Comparison of ENCODE assay signal across 8 mouse cellular contexts in the genomic region with DNA sequence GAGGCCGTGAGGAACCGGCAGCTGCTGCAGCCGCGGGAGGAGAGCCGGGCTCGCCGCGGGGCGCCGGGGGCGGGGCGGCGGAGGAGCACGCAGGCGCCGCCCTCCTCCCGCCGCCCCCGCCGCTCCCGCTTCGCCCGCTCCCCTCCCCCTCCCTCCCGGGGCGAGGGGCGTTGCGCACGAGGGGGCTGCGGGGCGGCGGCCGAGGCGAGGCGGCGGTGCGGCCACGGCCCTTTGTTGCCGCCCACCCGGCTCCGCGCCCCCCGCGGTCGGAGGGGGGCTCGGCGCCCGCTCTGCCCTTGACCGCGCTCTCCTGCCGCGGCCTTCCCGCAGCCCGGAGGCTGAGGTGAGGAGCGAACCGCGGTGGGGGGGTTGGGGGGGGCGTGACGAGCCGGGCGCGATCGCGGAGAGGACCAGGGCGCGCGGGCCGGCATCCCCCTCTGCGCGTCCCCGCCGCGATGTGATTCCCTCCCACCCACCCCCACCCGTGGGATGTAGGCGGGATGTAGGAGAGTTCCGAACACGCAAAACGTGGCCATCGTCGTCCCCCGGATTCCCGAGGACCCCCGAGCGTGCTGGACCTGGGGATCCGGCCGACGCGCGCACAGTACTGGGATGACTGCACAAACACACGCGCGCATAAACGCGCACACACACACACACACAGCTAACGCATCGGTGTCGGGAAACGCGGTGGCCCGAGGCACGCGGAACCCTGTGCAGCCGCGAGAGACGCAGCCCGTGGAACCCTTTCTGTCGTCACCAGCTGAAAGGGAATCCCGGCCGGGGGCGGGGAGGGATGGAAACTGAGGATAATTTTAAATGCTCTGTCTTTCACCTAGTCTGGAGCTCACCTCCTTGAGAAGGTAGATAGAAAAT. TPM values are rescaled to one million over a fixed set of nuclear protein-coding genes. Genes with fewer than 3 reads are reported as not detected.
A peak's percentile ranks its signal among the peaks of the same experiment; 100 is the strongest.
DNase-seq lines count a peak whose midpoint lies in the region; ATAC-seq and TF ChIP-seq lines count a peak whose summit lies in the region.

A gene (minus strand): TSS at position 65 of the 876 bp plus-strand sequence.

- peak within 1 kb of the TSS; percentile 85 for H3K4me2 ChIP-seq in heart, embryonic 11.5 days
- peak within 1 kb of the TSS; percentile 93 for H3K4me2 ChIP-seq in kidney, embryonic 16.5 days (replicated peaks; ENCODE audit: low read depth, low read length)
- peak within 1 kb of the TSS; percentile 87 for H3K4me2 ChIP-seq in myocyte (ENCODE audit: low read depth)

- DNase-seq in spleen, adult 2 months (ENCODE audit: low read depth in 1 of 2, low spot score in 2 of 2), result no peak
- no peak for DNase-seq in spleen, postnatal 10 days (ENCODE audit: low spot score in 2 of 2)
- DNase-seq in liver, adult 2 months (ENCODE audit: extremely low read depth, low read depth, low spot score), result no peak
- peak; percentile 82 for DNase-seq in testis, postnatal 10 days (ENCODE audit: low spot score)

- no peaks in the 10 kb centered on the region for H3K9me3 ChIP-seq in heart, embryonic 11.5 days (replicated peaks; ENCODE audit: control insufficient read depth, low read length)
- H3K9me3 ChIP-seq in kidney, embryonic 16.5 days (ENCODE audit: low read length), result no peaks in the 10 kb centered on the region

- TF ChIP-seq POLR2A in spleen, adult 2 months (IDR thresholded peaks at IDR 0.05; ENCODE audit: low read depth, low read length), result no peak
- peak; percentile 53 for TF ChIP-seq POLR2A in embryonic fibroblast, embryonic 13.5 days (IDR thresholded peaks at IDR 0.05; ENCODE audit: low read depth, low read length)
- TF ChIP-seq POLR2A in liver, adult 2 months (IDR thresholded peaks at IDR 0.05; ENCODE audit: extremely low read depth, insufficient read depth, low read length), result no peak
- TF ChIP-seq POLR2A in myocyte (IDR thresholded peaks at IDR 0.05; ENCODE audit: insufficient read length, low read depth), result peak; percentile 89

- peak within 1 kb of the TSS; percentile 99 for H3K9ac ChIP-seq in heart, embryonic 11.5 days (ENCODE audit: low read depth, low read length)
- H3K9ac ChIP-seq in kidney, embryonic 16.5 days (replicated peaks; ENCODE audit: low read length), result peak within 1 kb of the TSS; percentile 95
- H3K9ac ChIP-seq in liver, adult 2 months (ENCODE audit: low read depth, low read length), result peak within 1 kb of the TSS; percentile 76

- 2% methylated on average over 73 of the region's 109 CpGs for WGBS in spleen, adult 2 months
- under 1% methylated on average over 53 of the region's 109 CpGs for WGBS in heart, embryonic 11.5 days (ENCODE audit: insufficient replicate concordance)
- under 1% methylated on average over 49 of the region's 109 CpGs for WGBS in kidney, embryonic 16.5 days
- 2% methylated on average over 94 of the region's 109 CpGs for WGBS in liver, adult 2 months

- H3ac ChIP-seq in myocyte (ENCODE audit: control insufficient read depth, insufficient read length), result peak within 1 kb of the TSS; percentile 91

- ATAC-seq in heart, embryonic 11.5 days (replicated peaks; ENCODE audit: insufficient number of reproducible peaks, low FRiP score, low TSS enrichment), result peak; percentile 79
- ATAC-seq in kidney, embryonic 16.5 days (ENCODE audit: low FRiP score, low TSS enrichment), result peak; percentile 84

- no peaks in the 10 kb centered on the region for H3K79me2 ChIP-seq in liver, adult 2 months (ENCODE audit: control insufficient read depth, insufficient read depth, low read length)
- peaks cover 38% of the 10 kb centered on the region for H3K79me2 ChIP-seq in myocyte (ENCODE audit: control insufficient read depth, insufficient read depth)

- H3K27me3 ChIP-seq in spleen, adult 2 months (ENCODE audit: control insufficient read depth, insufficient read depth, low read length), result peaks cover 19% of the 10 kb centered on the region
- no peaks in the 10 kb centered on the region for H3K27me3 ChIP-seq in heart, embryonic 11.5 days (ENCODE audit: control insufficient read depth, insufficient read depth, low read length)
- no peaks in the 10 kb centered on the region for H3K27me3 ChIP-seq in kidney, embryonic 16.5 days (ENCODE audit: insufficient read depth, low read length)
- peaks cover 18% of the 10 kb centered on the region for H3K27me3 ChIP-seq in liver, adult 2 months (ENCODE audit: control insufficient read depth, insufficient read depth, low read length)
- H3K27me3 ChIP-seq in myocyte (ENCODE audit: control insufficient read depth, insufficient read depth, insufficient read length), result no peaks in the 10 kb centered on the region

- peaks cover 4% of the 10 kb centered on the region; the same call in 1 of the 2 replicates for H3K4me1 ChIP-seq in spleen, adult 2 months (ENCODE audit: control insufficient read depth, insufficient read depth, insufficient read length)
- peaks cover 9% of the 10 kb centered on the region; the same call in 1 of the 2 replicates for H3K4me1 ChIP-seq in embryonic fibroblast, embryonic 13.5 days (ENCODE audit: control insufficient read depth, insufficient read depth, low read length)
- peaks cover 18% of the 10 kb centered on the region for H3K4me1 ChIP-seq in heart, embryonic 11.5 days (ENCODE audit: control insufficient read depth, insufficient read depth, low read length)
- H3K4me1 ChIP-seq in kidney, embryonic 16.5 days (ENCODE audit: insufficient read depth, low read length), result no peaks in the 10 kb centered on the region; the same call in 1 of the 2 replicates
- no peaks in the 10 kb centered on the region; the same call in 1 of the 2 replicates for H3K4me1 ChIP-seq in liver, adult 2 months (ENCODE audit: control insufficient read depth, insufficient read depth, low read length)

- no peaks in the 10 kb centered on the region for H3K36me3 ChIP-seq in spleen, adult 2 months (ENCODE audit: control insufficient read depth, insufficient read depth, low read length)
- H3K36me3 ChIP-seq in heart, embryonic 11.5 days (ENCODE audit: control insufficient read depth, insufficient read depth, low read length), result no peaks in the 10 kb centered on the region
- H3K36me3 ChIP-seq in kidney, embryonic 16.5 days (ENCODE audit: insufficient read depth, low read length), result no peaks in the 10 kb centered on the region
- H3K36me3 ChIP-seq in liver, adult 2 months (ENCODE audit: control insufficient read depth, insufficient read depth, low read length), result no peaks in the 10 kb centered on the region
- H3K36me3 ChIP-seq in myocyte (ENCODE audit: control insufficient read depth, insufficient read depth), result no peaks in the 10 kb centered on the region

- peak within 1 kb of the TSS; percentile 47 for H3K4me3 ChIP-seq in spleen, adult 2 months (ENCODE audit: extremely low read depth, insufficient read depth, insufficient read length)
- peak within 1 kb of the TSS; percentile 79 for H3K4me3 ChIP-seq in embryonic fibroblast, embryonic 13.5 days (ENCODE audit: insufficient read depth, low read length)
- H3K4me3 ChIP-seq in heart, embryonic 11.5 days (ENCODE audit: low read depth, low read length), result peak within 1 kb of the TSS; percentile 90
- peak within 1 kb of the TSS; percentile 91 for H3K4me3 ChIP-seq in kidney, embryonic 16.5 days (ENCODE audit: low read length)
- peak within 1 kb of the TSS; percentile 51 for H3K4me3 ChIP-seq in liver, adult 2 months (ENCODE audit: insufficient read depth, low read depth, low read length)
- peak within 1 kb of the TSS; percentile 79 for H3K4me3 ChIP-seq in myocyte

- no peak within 1 kb of the TSS for H3K27ac ChIP-seq in spleen, adult 2 months (ENCODE audit: insufficient read depth, low read length)
- peak within 1 kb of the TSS; percentile 59 for H3K27ac ChIP-seq in embryonic fibroblast, embryonic 13.5 days (ENCODE audit: insufficient read depth, low read length)
- H3K27ac ChIP-seq in heart, embryonic 11.5 days (ENCODE audit: low read depth, low read length), result peak within 1 kb of the TSS; percentile 95
- peak within 1 kb of the TSS; percentile 87 for H3K27ac ChIP-seq in kidney, embryonic 16.5 days (ENCODE audit: low read length)
- H3K27ac ChIP-seq in liver, adult 2 months (replicated peaks; ENCODE audit: insufficient read depth, low read depth, low read length), result no peak within 1 kb of the TSS

- TF ChIP-seq CTCF in spleen, adult 2 months (IDR thresholded peaks at IDR 0.05; ENCODE audit: extremely low read depth, insufficient read depth, insufficient read length, insufficient replicate concordance), result no peak
- TF ChIP-seq CTCF in embryonic fibroblast, embryonic 13.5 days (IDR thresholded peaks at IDR 0.05; ENCODE audit: borderline replicate concordance, insufficient read depth, low read length), result no peak
- no peak for TF ChIP-seq CTCF in liver, adult 2 months (IDR thresholded peaks at IDR 0.05; ENCODE audit: low read depth, low read length)

TF ChIP-seq in myocyte, 11 proteins besides CTCF, POLR2A, EP300 and RAD21:
- TF ChIP-seq REST (IDR thresholded peaks at IDR 0.05; ENCODE audit: insufficient read depth, insufficient read length), result no peak
- TF ChIP-seq CEBPB (IDR thresholded peaks at IDR 0.05; ENCODE audit: insufficient read depth, poor library complexity, severe bottlenecking), result no peak
- peak; percentile 60 for TF ChIP-seq POLR2AphosphoS2 (IDR thresholded peaks at IDR 0.05; ENCODE audit: insufficient read length, low read depth)
- TF ChIP-seq E2F4 (IDR thresholded peaks at IDR 0.05; ENCODE audit: insufficient read depth), result no peak
- TF ChIP-seq TCF3 (IDR thresholded peaks at IDR 0.05; ENCODE audit: insufficient read length, low read depth), result peak; percentile 43
- peak in 2 of 3 experiments; percentile 65 to 86 for TF ChIP-seq MYOD1 (IDR thresholded peaks at IDR 0.05; ENCODE audit: control insufficient read depth in 1 of 3, insufficient read length in 2 of 3, low read depth in 2 of 3)
- TF ChIP-seq MYOG (IDR thresholded peaks at IDR 0.05; ENCODE audit: control insufficient read depth in 1 of 3, insufficient read depth in 1 of 3, insufficient read length in 2 of 3, low read depth in 2 of 3), result peak in 2 of 3 experiments; percentile 75 to 81

RNA-seq across cellular contexts. Expression of the gene that starts here (rescaled TPM):
- polyA plus RNA-seq in spleen, adult 2 months (2012; rRNA removed), result 1.5 and 1.6 TPM in 2 replicates
- polyA plus RNA-seq in embryonic fibroblast, embryonic 13.5 days (2011; ENCODE audit: insufficient read length, low read depth, missing spikeins), result 126 and 157 TPM in 2 replicates
- 22.1 and 32.1 TPM in 2 replicates for polyA plus RNA-seq in heart, embryonic 11.5 days (2014; fragmentation: Nextera tagmentation; extraction: Ambion mirVana)
- polyA plus RNA-seq in kidney, embryonic 16.5 days (2015; fragmentation: Nextera tagmentation; extraction: Ambion mirVana), result 10.8 and 14.8 TPM in 2 replicates
- 0.34 and 0.74 TPM in 2 replicates for total RNA-seq in liver, adult 2 months (2014; rRNA removed)
- polyA plus RNA-seq in liver, adult 2 months (2012; rRNA removed), result 0.06 and 0.17 TPM in 2 replicates
- 72.9 TPM for polyA plus RNA-seq in myocyte (2012; fragmentation: generic; extraction: Trizol)

Comparison
In these comparisons a context has a peak if more than half of its experiments do, and no peak if none do; other contexts are left out.
1. H3K27ac ChIP-seq: peak in embryonic fibroblast, embryonic 13.5 days (single experiment), heart, embryonic 11.5 days (single experiment) and kidney, embryonic 16.5 days (single experiment); none in spleen, adult 2 months (single experiment) and liver, adult 2 months (single experiment).
2. POLR2A ChIP-seq: peak in embryonic fibroblast, embryonic 13.5 days (single experiment) and myocyte (single experiment); none in spleen, adult 2 months (single experiment) and liver, adult 2 months (single experiment).
3. Peak in every context shown above with its lines, with median percentiles within 50 percentile points of each other: H3K4me3 ChIP-seq, H3K4me2 ChIP-seq and H3K9ac ChIP-seq.